In the genomic region with DNA sequence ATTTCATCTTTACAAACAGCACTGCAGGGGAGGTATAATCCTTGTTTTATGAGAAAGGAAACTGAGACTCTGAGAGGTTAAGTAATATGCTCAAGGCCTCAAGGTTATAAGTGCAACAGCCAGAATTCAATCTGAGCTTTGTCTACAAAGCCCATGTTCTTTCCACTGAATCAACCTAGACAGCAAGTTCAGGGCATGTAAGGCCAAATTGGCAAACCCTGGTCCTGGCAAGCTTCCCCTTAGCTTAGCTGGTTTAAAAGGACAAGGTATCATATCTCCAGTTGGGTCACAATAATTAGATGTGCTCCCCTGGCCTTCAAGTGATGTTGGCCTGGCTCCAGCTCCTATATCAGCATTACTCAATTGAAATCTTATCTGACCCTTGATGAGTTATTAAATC, we compare ENCODE assay signal across 16 mouse cellular contexts.
DNase-seq lines count a peak whose midpoint lies in the region; TF ChIP-seq lines count a peak whose summit lies in the region.
"Had no signal": no experiment of that assay in that cellular context is flagged by ENCODE, and none has a peak within 500 bp of the region (broad histone marks: within the 10 kb centered on the region; RNA-seq: fewer than 3 reads in every experiment).

No protein-coding gene starts in this region.

- H3K27ac ChIP-seq in gastrocnemius, adult 2 months: peak overlapping the region; percentile 64
- H3K27ac ChIP-seq: hindbrain, embryonic 14.5 days; limb, embryonic 15.5 days; lung, embryonic 15.5 days; stomach, postnatal 0 days had no signal

- intact Hi-C loops in gastrocnemius, adult 2 months (cut with DNase I): loop anchor here (2.0 to 10.0 kb wide), 4 partner anchors 98 to 808 kb away; a partner anchor contains a TSS
- intact Hi-C loops in heart, postnatal 10 days (cut with DNase I): no loop called here

- no peak overlapping the region for H3K4me3 ChIP-seq in gastrocnemius, adult 2 months
- H3K4me3 ChIP-seq: erythroblast, embryonic 14.5 days; limb, embryonic 15.5 days; lung, embryonic 15.5 days; myocyte had no signal

- no peak for TF ChIP-seq CTCF in gastrocnemius, adult 2 months (IDR thresholded peaks at IDR 0.05)

- peak; percentile 59 to 63 for DNase-seq in cerebellum, postnatal 14 days
- DNase-seq in cerebellum, postnatal 4 days (ENCODE audit: low spot score in 2 of 2): no peak
- peak; percentile 76 for DNase-seq in adrenal gland, adult 8-10 months
- peak; percentile 93 for DNase-seq in gastrocnemius, adult 2 months
- DNase-seq in heart, postnatal 10 days: peak; percentile 79 to 81
- DNase-seq in urinary bladder, postnatal 25 days (ENCODE audit: low spot score): no peak
- no peak for DNase-seq in frontal cortex, postnatal 14 days (ENCODE audit: low spot score in 2 of 2)
- DNase-seq in spleen, postnatal 4 days (ENCODE audit: low spot score in 2 of 2): no peak
- DNase-seq: kidney, adult 11 months; right cerebral cortex, postnatal 4 days had no signal

Comparison
In these comparisons a context has a peak if more than half of its experiments do, and no peak if none do; other contexts are left out.
1. DNase-seq: peak in cerebellum, postnatal 14 days (2 of 2), adrenal gland, adult 8-10 months (single experiment), gastrocnemius, adult 2 months (single experiment) and heart, postnatal 10 days (2 of 2); none in cerebellum, postnatal 4 days (0 of 2), urinary bladder, postnatal 25 days (single experiment), frontal cortex, postnatal 14 days (0 of 2) and spleen, postnatal 4 days (0 of 2).